Mouse (Mus musculus): ENCODE data around the gene Gm49353. TPM values are rescaled to one million over a fixed set of nuclear protein-coding genes. Genes with fewer than 3 reads are reported as not detected.

Gm49353 gene
- polyA plus RNA-seq, 1 experiment from 2014 or later, result 0.51 TPM

- H3K27ac ChIP-seq, result no peak overlapping the region
- ATAC-seq (ENCODE audit: insufficient number of reproducible peaks, low FRiP score, low TSS enrichment, low read depth), result no peak
- H3K9me3 ChIP-seq, result no peaks in the 10 kb centered on the region
- H3K27me3 ChIP-seq, result no peaks in the 10 kb centered on the region
- no peak overlapping the region for H3K4me2 ChIP-seq
- H3K36me3 ChIP-seq, result no peaks in the 10 kb centered on the region
- peaks cover 3% of the 10 kb centered on the region; the same call in 1 of the 2 replicates for H3K4me1 ChIP-seq
- no peak overlapping the region for H3K4me3 ChIP-seq
- no peak overlapping the region for H3K9ac ChIP-seq
Measured at GRCm38 (mm10) chr10:29206730-29207129, 8.0 kb downstream of the Gm49353 start.

GRCm38 (mm10) chr10:29208735-29209134, 10.0 kb downstream of the Gm49353 start:
- Histone ChIP-seq H3K4me1 (peaks cover 5% of the 10 kb centered on the region; the same call in 1 of the 2 replicates), H3K4me2 (no peak overlapping the region), H3K27ac (no peak overlapping the region), H3K27me3 (no peaks in the 10 kb centered on the region), H3K4me3 (no peak overlapping the region), H3K9ac (no peak overlapping the region), H3K36me3 (no peaks in the 10 kb centered on the region), H3K9me3 (no peaks in the 10 kb centered on the region)
- no peak for ATAC-seq (ENCODE audit: insufficient number of reproducible peaks, low FRiP score, low TSS enrichment, low read depth)
- 36% methylated on average over 3 of the region's 3 CpGs for WGBS

GRCm38 (mm10) chr10:29211453-29211852, 12.7 kb downstream of the Gm49353 start, which contains the start of gene 9330159F19Rik:
9330159F19Rik (plus strand) TSS chr10:29211606.
- Histone ChIP-seq H3K9ac (no peak within 1 kb of the TSS), H3K4me1 (peaks cover 5% of the 10 kb centered on the region; the same call in 1 of the 2 replicates), H3K36me3 (no peaks in the 10 kb centered on the region), H3K27ac (no peak within 1 kb of the TSS), H3K4me2 (no peak within 1 kb of the TSS), H3K9me3 (no peaks in the 10 kb centered on the region), H3K27me3 (no peaks in the 10 kb centered on the region), H3K4me3 (0 out of 2 replicates have a peak within 1 kb of the TSS, but pooled peaks have one; percentile 5)
- no peak for ATAC-seq (ENCODE audit: insufficient number of reproducible peaks, low FRiP score, low TSS enrichment, low read depth)
- WGBS, result 5% methylated on average over 4 of the region's 4 CpGs

- peaks cover 5% of the 10 kb centered on the region; the same call in 1 of the 2 replicates for H3K4me1 ChIP-seq
- WGBS, result 49% methylated on average over 3 of the region's 3 CpGs
- H3K4me2 ChIP-seq, result no peak overlapping the region
- H3K36me3 ChIP-seq, result no peaks in the 10 kb centered on the region
- H3K9me3 ChIP-seq, result no peaks in the 10 kb centered on the region
- no peak overlapping the region for H3K9ac ChIP-seq
- ATAC-seq (ENCODE audit: insufficient number of reproducible peaks, low FRiP score, low TSS enrichment, low read depth), result no peak
- no peak overlapping the region for H3K27ac ChIP-seq
- H3K4me3 ChIP-seq, result no peak overlapping the region
- H3K27me3 ChIP-seq, result no peaks in the 10 kb centered on the region
Measured at GRCm38 (mm10) chr10:29213534-29214100, 14.9 kb downstream of the Gm49353 start.

- H3K4me1 ChIP-seq, result no peaks in the 10 kb centered on the region
- H3K36me3 ChIP-seq, result no peaks in the 10 kb centered on the region
- H3K27ac ChIP-seq, result no peak overlapping the region
- H3K4me3 ChIP-seq, result no peak overlapping the region
- H3K4me2 ChIP-seq, result no peak overlapping the region
- H3K27me3 ChIP-seq, result no peaks in the 10 kb centered on the region
- ATAC-seq (ENCODE audit: insufficient number of reproducible peaks, low FRiP score, low TSS enrichment, low read depth), result no peak
- WGBS, result 87% methylated on average over 1 of the region's 1 CpGs
- H3K9me3 ChIP-seq, result no peaks in the 10 kb centered on the region
- no peak overlapping the region for H3K9ac ChIP-seq
Measured at GRCm38 (mm10) chr10:29216957-29217356, 18.2 kb downstream of the Gm49353 start.

GRCm38 (mm10) chr10:29217451-29217850, 18.7 kb downstream of the Gm49353 start:
- Histone ChIP-seq H3K27me3 (no peaks in the 10 kb centered on the region), H3K9ac (no peak overlapping the region), H3K36me3 (no peaks in the 10 kb centered on the region), H3K4me1 (no peaks in the 10 kb centered on the region), H3K9me3 (no peaks in the 10 kb centered on the region), H3K4me3 (no peak overlapping the region), H3K27ac (no peak overlapping the region), H3K4me2 (no peak overlapping the region)
- no peak for ATAC-seq (ENCODE audit: insufficient number of reproducible peaks, low FRiP score, low TSS enrichment, low read depth)
- WGBS, result 75% methylated on average over 2 of the region's 2 CpGs

- no peak for ATAC-seq (ENCODE audit: insufficient number of reproducible peaks, low FRiP score, low TSS enrichment, low read depth)
- Histone ChIP-seq H3K36me3 (no peaks in the 10 kb centered on the region), H3K9me3 (no peaks in the 10 kb centered on the region), H3K4me2 (no peak overlapping the region), H3K4me3 (no peak overlapping the region), H3K27me3 (no peaks in the 10 kb centered on the region), H3K27ac (no peak overlapping the region), H3K9ac (no peak overlapping the region), H3K4me1 (no peaks in the 10 kb centered on the region)
- 89% methylated on average over 4 of the region's 4 CpGs for WGBS
Measured at GRCm38 (mm10) chr10:29225329-29225728, 26.6 kb downstream of the Gm49353 start.

GRCm38 (mm10) chr10:29231208-29231607, 32.5 kb downstream of the Gm49353 start:
- 72% methylated on average over 2 of the region's 2 CpGs for WGBS
- H3K4me1 ChIP-seq, result no peaks in the 10 kb centered on the region
- H3K27ac ChIP-seq, result no peak overlapping the region
- no peak overlapping the region for H3K9ac ChIP-seq
- no peaks in the 10 kb centered on the region for H3K27me3 ChIP-seq
- no peak overlapping the region for H3K4me3 ChIP-seq
- no peak overlapping the region for H3K4me2 ChIP-seq
- ATAC-seq (ENCODE audit: insufficient number of reproducible peaks, low FRiP score, low TSS enrichment, low read depth), result no peak
- H3K9me3 ChIP-seq, result no peaks in the 10 kb centered on the region
- no peaks in the 10 kb centered on the region for H3K36me3 ChIP-seq

Other genes with a start within 250 kb of the Gm49353 start
- not detected in 2 replicates for gene 2310057J18Rik, start 212.7 kb upstream of the Gm49353 start, polyA plus RNA-seq (2015; fragmentation: Nextera tagmentation; extraction: Ambion mirVana)
- 0.69 and 1.3 TPM in 2 replicates for gene Soga3, start 55.1 kb upstream of the Gm49353 start, polyA plus RNA-seq (2015; fragmentation: Nextera tagmentation; extraction: Ambion mirVana)
- 1.4 and 2.0 TPM in 2 replicates for gene 9330159F19Rik, start 12.7 kb downstream of the Gm49353 start, polyA plus RNA-seq (2015; fragmentation: Nextera tagmentation; extraction: Ambion mirVana)
- 29.7 and 30.7 TPM in 2 replicates for gene Echdc1, start 114.2 kb downstream of the Gm49353 start, polyA plus RNA-seq (2015; fragmentation: Nextera tagmentation; extraction: Ambion mirVana)
- gene Rnf146, start 163.5 kb downstream of the Gm49353 start, polyA plus RNA-seq (2015; fragmentation: Nextera tagmentation; extraction: Ambion mirVana), result 50.5 and 62.2 TPM in 2 replicates

All from limb, embryonic 15.5 days (tissue).